Mouse (Mus musculus) neural tube, embryonic 14.5 days (tissue): ENCODE data around the gene E430018J23Rik. TPM values are rescaled to one million over a fixed set of nuclear protein-coding genes. Genes with fewer than 3 reads are reported as not detected.
"Not testable (repeated sequence)": the region's sequence is repeated elsewhere in the genome, so short reads cannot be mapped to it uniquely, and the experiment has no call there.

Experiments used
- ATAC-seq: fragments of 200-750 bp; cut with Nextera tagmentation; 2 replicates; pipeline ENCODE4 v1.8.0; 2017; ENCODE audit warnings: low read depth, mild to moderate bottlenecking, moderate TSS enrichment, moderate library complexity
- H3K27ac ChIP-seq: fragments of 300-500 bp; sonication (generic); 2 replicates; pipeline ENCODE4 v1.5.1; 2014; ENCODE audit warnings: low read depth, mild to moderate bottlenecking, control low read depth, low read length, moderate library complexity, mixed read lengths
- H3K27me3 ChIP-seq: fragments of 300-500 bp; sonication (generic); 2 replicates; pipeline ENCODE4 v1.6.1; 2014; ENCODE audit warnings: low read length; ENCODE audit not compliant: control insufficient read depth, insufficient read depth
- H3K36me3 ChIP-seq: fragments of 300-500 bp; sonication (generic); 2 replicates; pipeline ENCODE4 v1.6.1; 2014; ENCODE audit warnings: low read length, mixed read lengths; ENCODE audit not compliant: control insufficient read depth, insufficient read depth
- H3K4me1 ChIP-seq: fragments of 300-500 bp; sonication (generic); 2 replicates; pipeline ENCODE4 v1.6.1; 2014; ENCODE audit warnings: low read length; ENCODE audit not compliant: control insufficient read depth, insufficient read depth
- H3K4me2 ChIP-seq: fragments of 300-500 bp; sonication (generic); 2 replicates; pipeline ENCODE4 v1.6.1; 2014; ENCODE audit warnings: mild to moderate bottlenecking, low read depth, low read length, control low read depth
- H3K4me3 ChIP-seq: fragments of 300-500 bp; sonication (generic); 2 replicates; pipeline ENCODE4 v1.5.1; 2014; ENCODE audit warnings: low read depth, low read length, control low read depth, mixed read lengths
- H3K9ac ChIP-seq: fragments of 300-500 bp; sonication (generic); replicated peaks from 2 replicates; pipeline ENCODE4 v1.6.1; 2014; ENCODE audit warnings: low read depth, mild to moderate bottlenecking, control low read depth, low read length, mixed read lengths
- H3K9me3 ChIP-seq: fragments of 300-500 bp; sonication (generic); 2 replicates; pipeline ENCODE4 v1.6.1; 2016; ENCODE audit warnings: low read length; ENCODE audit not compliant: control insufficient read depth
- WGBS: fragments of 180-500 bp; shearing (Covaris S2); extraction: QIAGEN DNeasy Blood & Tissue Kit; methylation state at CpG from one replicate; pipeline ENCODE4 v1.1.7; 2014; 5-methylcytosine and 5-hydroxymethylcytosine counted together
- polyA plus RNA-seq: library from polyadenylated mRNA; unstranded; fragments of >200 nt; fragmentation: Nextera tagmentation; extraction: Ambion mirVana; gene quantifications from 2 replicates; pipeline ENCODE4 v1.2.1, GENCODE M21; 2014

The E430018J23Rik gene
- polyA plus RNA-seq, 1 experiment from 2014 or later: 6.0 TPM

DNA sequence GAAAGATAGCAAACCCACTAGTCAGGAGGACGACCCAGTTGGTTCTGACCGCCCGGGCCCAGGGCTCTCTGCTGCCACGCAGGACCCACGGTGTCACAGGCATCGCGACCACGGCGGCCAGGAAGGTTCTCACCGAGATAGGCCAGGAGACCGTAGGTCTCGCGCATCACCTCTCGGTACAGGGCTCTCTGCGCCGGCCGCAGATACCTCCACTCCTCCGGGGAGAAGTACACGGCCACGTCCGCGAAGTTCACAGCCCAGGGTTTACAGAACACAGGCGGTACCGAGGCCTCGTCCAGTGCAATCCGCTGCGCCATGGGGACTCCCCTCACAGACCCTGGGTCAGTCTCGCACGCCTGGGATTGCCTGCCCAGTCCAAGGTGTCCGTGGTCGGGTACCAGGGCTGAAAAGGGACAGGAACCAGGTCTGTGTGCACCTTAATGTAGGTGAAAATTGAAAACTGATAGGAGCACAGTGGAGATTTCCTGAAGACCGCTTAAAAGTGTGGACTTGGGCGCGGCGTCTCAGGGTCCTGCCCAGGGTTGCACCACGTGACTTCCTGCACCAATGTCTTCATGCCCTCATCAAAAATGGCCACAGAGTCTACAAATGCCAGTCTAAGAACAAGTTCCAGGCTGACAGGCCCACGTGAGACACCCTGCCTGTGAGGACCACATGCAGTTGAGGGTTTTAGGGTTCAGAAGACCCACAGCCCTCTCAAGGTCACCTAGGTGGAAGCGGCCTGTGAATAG lies 6.6 kb downstream of the E430018J23Rik start, which contains the start of gene 9130019O22Rik:
Gene 9130019O22Rik, minus strand, starts transcription at position 526 of the 752 bp plus-strand sequence.
- Histone ChIP-seq H3K36me3 (no peaks in the 10 kb centered on the region), H3K27ac (no peak within 1 kb of the TSS), H3K4me2 (peak within 1 kb of the TSS; percentile 59), H3K4me1 (no peaks in the 10 kb centered on the region), H3K9ac (peak within 1 kb of the TSS; percentile 55), H3K4me3 (peak within 1 kb of the TSS; percentile 38), H3K9me3 (no peaks in the 10 kb centered on the region), H3K27me3 (no peaks in the 10 kb centered on the region)
- WGBS: 13% methylated on average over 35 of the region's 38 CpGs
- ATAC-seq: peak; percentile 90

DNA sequence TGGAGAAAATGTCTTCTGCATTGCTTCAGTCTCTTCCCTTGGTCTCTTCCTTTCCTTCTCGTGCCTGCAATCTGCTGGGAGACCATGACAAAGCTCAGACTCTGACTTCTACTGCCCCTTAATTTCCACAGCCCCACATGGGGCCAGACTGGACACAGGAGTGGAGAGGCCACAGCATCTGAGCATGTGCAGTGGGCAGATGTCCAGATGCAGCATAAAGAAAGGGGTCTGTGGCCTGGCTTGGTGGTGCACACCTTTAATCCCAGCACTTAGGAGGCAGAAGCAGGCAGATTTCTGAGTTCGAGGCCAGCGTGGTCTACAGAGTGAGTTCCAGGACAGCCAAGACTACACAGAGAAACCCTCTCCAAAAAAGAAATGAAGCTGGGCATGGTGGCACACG lies 7.9 kb downstream of the E430018J23Rik start:
- H3K9me3 ChIP-seq, H3K27me3 ChIP-seq: not testable (repeated sequence)

DNA sequence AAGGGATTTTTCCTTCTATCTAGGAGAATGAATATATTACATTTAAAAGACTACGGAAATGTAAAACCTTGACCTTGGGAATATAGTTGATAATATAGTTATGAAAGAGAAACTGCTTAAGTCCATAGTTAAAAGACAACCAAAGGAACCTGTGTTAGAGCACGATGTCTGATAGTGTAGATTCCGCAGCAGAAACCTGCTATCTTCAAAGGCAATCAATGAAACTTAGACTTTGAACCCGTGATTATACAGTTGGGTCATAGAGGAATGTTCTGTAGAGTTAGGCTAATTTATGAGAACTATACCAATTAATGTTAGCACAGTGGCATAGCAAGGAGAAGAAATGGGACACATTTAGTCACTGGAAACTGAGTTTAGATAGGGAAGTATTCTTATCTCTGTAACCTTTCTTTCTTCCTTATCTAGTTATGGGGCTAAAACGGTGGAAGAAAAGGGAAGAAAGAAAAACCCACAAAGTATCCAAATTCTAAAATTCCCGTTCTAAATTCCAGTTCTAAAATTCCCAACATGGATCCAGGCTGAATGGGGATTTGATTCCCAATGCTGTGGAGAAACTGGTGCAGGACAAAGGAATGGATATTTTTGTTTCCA lies 15.0 kb downstream of the E430018J23Rik start:
- H3K9me3 ChIP-seq: no peaks in the 10 kb centered on the region
- WGBS: 83% methylated on average over 6 of the region's 6 CpGs
- no peak for ATAC-seq

More for the DNA sequence above, 7.9 kb downstream of the E430018J23Rik start:
- 92% methylated on average over 4 of the region's 4 CpGs for WGBS
- not testable (repeated sequence) for H3K4me3 ChIP-seq, ATAC-seq, H3K9ac ChIP-seq, H3K36me3 ChIP-seq, H3K4me2 ChIP-seq, H3K27ac ChIP-seq, H3K4me1 ChIP-seq

GRCm38 (mm10) chr7:127375271-127376245 lies 17.9 kb downstream of the E430018J23Rik start, which contains the start of gene Zfp747:
Gene Zfp747, minus strand, starts transcription at chr7:127376050.
- not testable (repeated sequence) for H3K36me3 ChIP-seq, H3K4me1 ChIP-seq, H3K27me3 ChIP-seq, H3K9me3 ChIP-seq
- Histone ChIP-seq H3K4me3 (peak within 1 kb of the TSS; percentile 68), H3K9ac (peak within 1 kb of the TSS; percentile 68), H3K4me2 (peak within 1 kb of the TSS; percentile 70), H3K27ac (peak within 1 kb of the TSS; percentile 62)
- peak; percentile 91 for ATAC-seq
- 3% methylated on average over 49 of the region's 49 CpGs for WGBS

More for the DNA sequence above, 15.0 kb downstream of the E430018J23Rik start:
- no peak overlapping the region for H3K4me2 ChIP-seq
- H3K27me3 ChIP-seq: no peaks in the 10 kb centered on the region
- no peak overlapping the region for H3K9ac ChIP-seq
- no peaks in the 10 kb centered on the region for H3K36me3 ChIP-seq
- no peak overlapping the region for H3K27ac ChIP-seq
- H3K4me3 ChIP-seq: no peak overlapping the region
- H3K4me1 ChIP-seq: no peaks in the 10 kb centered on the region

DNA sequence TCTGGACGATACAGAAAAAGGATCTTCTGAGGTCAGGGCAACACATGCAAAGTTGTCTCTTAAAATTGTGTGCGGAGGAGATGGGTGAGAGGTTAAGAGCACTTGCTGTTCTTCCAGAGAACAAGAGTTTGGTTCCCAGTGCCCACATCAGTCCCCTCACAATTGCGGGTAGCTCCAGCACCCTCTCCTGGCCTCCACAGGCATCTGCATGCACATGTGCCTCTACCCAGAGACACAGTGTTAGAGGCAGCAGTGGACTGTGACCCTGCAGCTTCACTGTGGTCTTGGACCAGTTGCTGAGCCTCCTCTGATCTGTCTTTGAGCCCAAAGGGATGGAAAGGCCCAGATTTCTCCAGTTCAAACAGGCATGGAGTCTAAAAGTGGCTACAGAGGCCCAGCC lies 21.6 kb downstream of the E430018J23Rik start:
- not testable (repeated sequence) for H3K27ac ChIP-seq, H3K4me2 ChIP-seq, H3K9me3 ChIP-seq, ATAC-seq, H3K4me3 ChIP-seq, H3K36me3 ChIP-seq, H3K27me3 ChIP-seq, H3K4me1 ChIP-seq, H3K9ac ChIP-seq
- WGBS: 80% methylated on average over 3 of the region's 3 CpGs

- Histone ChIP-seq H3K4me1 (no peaks in the 10 kb centered on the region), H3K9ac (no peak overlapping the region), H3K9me3 (no peaks in the 10 kb centered on the region), H3K27ac (no peak overlapping the region), H3K36me3 (no peaks in the 10 kb centered on the region), H3K4me3 (no peak overlapping the region), H3K27me3 (no peaks in the 10 kb centered on the region), H3K4me2 (no peak overlapping the region)
- ATAC-seq: no peak
- WGBS: 90% methylated on average over 2 of the region's 2 CpGs
These were observed 22.2 kb downstream of the E430018J23Rik start for GRCm38 (mm10) chr7:127371213-127371612.

DNA sequence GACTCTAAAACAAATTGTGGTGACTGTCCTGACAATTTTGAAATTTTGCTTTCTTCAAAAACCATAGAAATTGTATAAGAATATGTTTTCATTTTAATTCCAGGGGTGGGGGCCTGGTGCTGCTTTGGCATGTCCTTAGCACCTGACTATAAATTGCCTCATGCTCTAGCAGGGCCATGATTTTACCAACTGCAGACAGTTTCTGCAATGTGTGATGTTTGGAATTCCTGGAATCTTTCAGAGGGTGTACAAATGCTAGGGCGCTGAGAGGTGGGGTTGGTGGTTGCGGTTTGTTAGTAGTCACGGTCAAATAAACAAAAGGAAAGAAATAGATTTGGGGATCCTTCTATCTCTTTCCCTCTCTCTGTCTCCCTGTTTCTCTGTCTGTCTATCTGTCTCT lies 27.2 kb downstream of the E430018J23Rik start:
- Histone ChIP-seq H3K27ac (no peak overlapping the region), H3K4me2 (no peak overlapping the region), H3K9me3 (no peaks in the 10 kb centered on the region), H3K4me3 (no peak overlapping the region), H3K9ac (no peak overlapping the region), H3K36me3 (no peaks in the 10 kb centered on the region), H3K27me3 (no peaks in the 10 kb centered on the region), H3K4me1 (peaks cover 6% of the 10 kb centered on the region; the same call in 1 of the 2 replicates)
- no peak for ATAC-seq
- 94% methylated on average over 3 of the region's 3 CpGs for WGBS

DNA sequence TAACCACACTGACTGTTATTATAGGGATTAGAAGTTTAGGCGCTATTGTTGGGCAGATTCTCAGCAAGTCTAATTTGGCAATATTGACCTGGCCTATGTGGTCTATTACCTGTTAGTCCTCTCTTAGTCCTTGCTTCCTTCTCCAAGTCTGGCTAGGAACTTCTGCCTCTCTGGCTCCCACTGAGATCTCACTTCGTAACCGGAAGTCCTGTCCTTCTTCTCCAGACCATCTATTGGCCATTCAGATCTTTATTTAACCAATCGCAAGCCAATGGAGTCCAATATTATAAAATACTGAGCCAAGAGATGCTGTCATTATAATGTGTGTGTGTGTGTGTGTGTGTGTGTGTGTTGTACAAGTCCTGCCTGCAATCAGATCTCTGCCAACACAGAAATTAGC lies 29.3 kb downstream of the E430018J23Rik start:
- ATAC-seq: no peak

More for the DNA sequence above, 29.3 kb downstream of the E430018J23Rik start:
- Histone ChIP-seq H3K27ac (no peak overlapping the region), H3K4me1 (peaks cover 6% of the 10 kb centered on the region; the same call in 1 of the 2 replicates), H3K9ac (peak overlapping the region; percentile 56; the same call in 1 of the 2 replicates), H3K4me3 (peak overlapping the region; percentile 30; the same call in 1 of the 2 replicates), H3K27me3 (no peaks in the 10 kb centered on the region), H3K9me3 (no peaks in the 10 kb centered on the region), H3K4me2 (peak overlapping the region; percentile 66; the same call in 1 of the 2 replicates), H3K36me3 (no peaks in the 10 kb centered on the region)
- 62% methylated on average over 4 of the region's 4 CpGs for WGBS
